Mouse (Mus musculus) brown adipose tissue, adult 24 weeks (tissue): ENCODE measurements around the gene Gm12258. TPM values are rescaled to one million over a fixed set of nuclear protein-coding genes. Genes with fewer than 3 reads are reported as not detected.
A peak's percentile ranks its signal among the peaks of the same experiment; 100 is the strongest.

Experiments
- H3K27ac ChIP-seq: fragments of 200-500 bp; replicated peaks from 2 replicates; pipeline ENCODE4 v1.5.1; 2012; ENCODE audit warnings: low read depth, mild to moderate bottlenecking, low read length
- H3K4me1 ChIP-seq: fragments of 200-500 bp; 2 replicates; pipeline ENCODE4 v1.6.1; 2012; ENCODE audit warnings: low read length, mixed read lengths; ENCODE audit not compliant: control insufficient read depth, insufficient read depth, insufficient read length
- H3K4me3 ChIP-seq: fragments of 200-500 bp; 2 replicates; pipeline ENCODE4 v1.5.1; 2012; ENCODE audit warnings: low read depth, mild to moderate bottlenecking, low read length, moderate library complexity; ENCODE audit not compliant: insufficient read depth
- polyA plus RNA-seq: library from polyadenylated mRNA; stranded (reverse); fragments of >200 nt; gene quantifications from 2 replicates; pipeline ENCODE4 v1.2.4, GENCODE M21; 2012; ENCODE audit not compliant: missing spikeins, insufficient read depth, insufficient read length

Gm12258 gene
- polyA plus RNA-seq, 1 experiment = 0.44 TPM

GRCm38 (mm10) chr11:58867039-58867953 is 20.3 kb downstream of the Gm12258 start, which contains the start of gene 2810021J22Rik:
Gene 2810021J22Rik, plus strand, starts transcription at chr11:58867216.
- H3K4me1 ChIP-seq = no peaks in the 10 kb centered on the region
- H3K4me3 ChIP-seq = peak within 1 kb of the TSS; percentile 75
- H3K27ac ChIP-seq = peak within 1 kb of the TSS; percentile 50

GRCm38 (mm10) chr11:58867954-58868330 is 21.0 kb downstream of the Gm12258 start:
- Histone ChIP-seq H3K27ac (no peak overlapping the region), H3K4me3 (peak overlapping the region; percentile 75), H3K4me1 (no peaks in the 10 kb centered on the region)

- Histone ChIP-seq H3K4me1 (no peaks in the 10 kb centered on the region), H3K4me3 (no peak overlapping the region), H3K27ac (peak overlapping the region; percentile 95)
Observed at GRCm38 (mm10) chr11:58870961-58871360, 24.0 kb downstream of the Gm12258 start.

GRCm38 (mm10) chr11:58883756-58884155 is 36.8 kb downstream of the Gm12258 start:
- Histone ChIP-seq H3K4me3 (no peak overlapping the region), H3K4me1 (no peaks in the 10 kb centered on the region), H3K27ac (no peak overlapping the region)

- H3K4me3 ChIP-seq = no peak overlapping the region
- H3K27ac ChIP-seq = no peak overlapping the region
- no peaks in the 10 kb centered on the region for H3K4me1 ChIP-seq
Observed at GRCm38 (mm10) chr11:58890511-58890910, 43.6 kb downstream of the Gm12258 start.

GRCm38 (mm10) chr11:58894456-58894855 is 47.5 kb downstream of the Gm12258 start:
- H3K4me1 ChIP-seq = no peaks in the 10 kb centered on the region
- no peak overlapping the region for H3K27ac ChIP-seq
- H3K4me3 ChIP-seq = no peak overlapping the region

GRCm38 (mm10) chr11:58897485-58897884 is 50.5 kb downstream of the Gm12258 start:
- Histone ChIP-seq H3K4me3 (no peak overlapping the region), H3K27ac (no peak overlapping the region), H3K4me1 (no peaks in the 10 kb centered on the region)

- no peak overlapping the region for H3K4me3 ChIP-seq
- no peaks in the 10 kb centered on the region for H3K4me1 ChIP-seq
- H3K27ac ChIP-seq = no peak overlapping the region
Observed at GRCm38 (mm10) chr11:58901080-58901479, 54.1 kb downstream of the Gm12258 start.

GRCm38 (mm10) chr11:58903511-58904409 is 56.8 kb downstream of the Gm12258 start, which contains the start of gene Zfp39:
Gene Zfp39, minus strand, starts transcription at chr11:58904225.
- Histone ChIP-seq H3K27ac (peak within 1 kb of the TSS; percentile 35), H3K4me3 (peak within 1 kb of the TSS; percentile 73), H3K4me1 (no peaks in the 10 kb centered on the region)

GRCm38 (mm10) chr11:58904410-58904718 is 57.4 kb downstream of the Gm12258 start:
- peak overlapping the region; percentile 35 for H3K27ac ChIP-seq
- H3K4me1 ChIP-seq = no peaks in the 10 kb centered on the region
- peak overlapping the region; percentile 73 for H3K4me3 ChIP-seq

GRCm38 (mm10) chr11:58904838-58905237 is 57.9 kb downstream of the Gm12258 start:
- Histone ChIP-seq H3K4me3 (0 out of 2 replicates have a peak overlapping the region, but pooled peaks have one; percentile 2), H3K4me1 (no peaks in the 10 kb centered on the region), H3K27ac (no peak overlapping the region)

Other genes starting within 250 kb of the Gm12258 start
- not detected in 2 replicates for gene 2210407C18Rik, start 231.1 kb upstream of the Gm12258 start, polyA plus RNA-seq
- not detected in 2 replicates for gene Olfr323, start 216.7 kb upstream of the Gm12258 start, polyA plus RNA-seq
- not detected in 2 replicates for gene Trim58, start 206.7 kb upstream of the Gm12258 start, polyA plus RNA-seq
- gene Olfr322, start 188.4 kb upstream of the Gm12258 start, polyA plus RNA-seq = not detected in 2 replicates
- gene Olfr320, start 166.1 kb upstream of the Gm12258 start, polyA plus RNA-seq = not detected in 2 replicates
- not detected in 2 replicates for gene Olfr319, start 148.0 kb upstream of the Gm12258 start, polyA plus RNA-seq
- not detected in 2 replicates for gene Olfr318, start 123.1 kb upstream of the Gm12258 start, polyA plus RNA-seq
- not detected in 2 replicates for gene Olfr317, start 107.9 kb upstream of the Gm12258 start, polyA plus RNA-seq
- not detected in 2 replicates for gene Olfr316, start 94.4 kb upstream of the Gm12258 start, polyA plus RNA-seq
- gene Olfr315, start 74.0 kb upstream of the Gm12258 start, polyA plus RNA-seq = not detected in 2 replicates
- gene Olfr314, start 64.2 kb upstream of the Gm12258 start, polyA plus RNA-seq = not detected in 2 replicates
- gene Fam183b, start 45.2 kb upstream of the Gm12258 start, polyA plus RNA-seq = not detected in 2 replicates
- not detected in 2 replicates for gene Olfr313, start 32.2 kb upstream of the Gm12258 start, polyA plus RNA-seq
- gene Olfr312, start 17.9 kb upstream of the Gm12258 start, polyA plus RNA-seq = not detected in 2 replicates
- gene Olfr311, start 7.9 kb upstream of the Gm12258 start, polyA plus RNA-seq = not detected in 2 replicates
- gene 2810021J22Rik, start 20.1 kb downstream of the Gm12258 start, polyA plus RNA-seq = 2.5 and 4.8 TPM in 2 replicates
- gene Zfp39, start 57.1 kb downstream of the Gm12258 start, polyA plus RNA-seq = 1.8 and 2.0 TPM in 2 replicates
- gene Btnl10, start 70.8 kb downstream of the Gm12258 start, polyA plus RNA-seq = not detected in 2 replicates
- 76.4 and 79.9 TPM in 2 replicates for gene Rnf187, start 91.8 kb downstream of the Gm12258 start, polyA plus RNA-seq
- gene Hist3h2ba, start 101.8 kb downstream of the Gm12258 start, polyA plus RNA-seq = not detected in 2 replicates
- gene Hist3h2a, start 107.5 kb downstream of the Gm12258 start, polyA plus RNA-seq = 8.2 and 12.4 TPM in 2 replicates
- gene Trim17, start 107.5 kb downstream of the Gm12258 start, polyA plus RNA-seq = not detected in 2 replicates
- gene Trim11, start 130.9 kb downstream of the Gm12258 start, polyA plus RNA-seq = 3.8 and 4.8 TPM in 2 replicates